Mouse (Mus musculus) hematopoietic stem cell, adult 5-6 weeks (primary cell): ENCODE measurements at regions not wholly inside any gene's neighbourhood (a gene's known extent, or its start where the extent isn't known, plus 50 kb on each side); places are given as distances from the start of the nearest gene placed in this dataset.

ENCODE experiments used
- ATAC-seq, 2 experiments: fragments of 125-278 bp in 1 of 2; replicated peaks in 1 of 2; 2 replicates each; pipeline ENCODE4 v1.8.0; 2016 to 2017; ENCODE audit warnings: inconsistent platforms in 2 of 2, mild to moderate bottlenecking in 2 of 2, moderate number of reproducible peaks in 2 of 2, low read depth in 1 of 2, moderate TSS enrichment in 1 of 2; ENCODE audit not compliant: low FRiP score in 2 of 2, poor library complexity in 2 of 2, severe bottlenecking in 2 of 2, insufficient read depth in 1 of 2, low TSS enrichment in 1 of 2

- ATAC-seq = no peak
These were observed 520.3 kb upstream of the Tmem132c start for GRCm38 (mm10) chr5:126721300-126721699.

- no peak for ATAC-seq
These were observed 518.0 kb upstream of the Tmem132c start for GRCm38 (mm10) chr5:126723304-126724295.

GRCm38 (mm10) chr5:126724329-126724728 is 517.3 kb upstream of the Tmem132c start:
- no peak for ATAC-seq

- ATAC-seq = 0 out of 4 replicates have a peak, but pooled peaks of 1 of the 2 experiments have one; percentile 17
These were observed 508.1 kb upstream of the Tmem132c start for GRCm38 (mm10) chr5:126733470-126733869.

GRCm38 (mm10) chr5:126735733-126736132 is 505.9 kb upstream of the Tmem132c start:
- no peak for ATAC-seq

DNA sequence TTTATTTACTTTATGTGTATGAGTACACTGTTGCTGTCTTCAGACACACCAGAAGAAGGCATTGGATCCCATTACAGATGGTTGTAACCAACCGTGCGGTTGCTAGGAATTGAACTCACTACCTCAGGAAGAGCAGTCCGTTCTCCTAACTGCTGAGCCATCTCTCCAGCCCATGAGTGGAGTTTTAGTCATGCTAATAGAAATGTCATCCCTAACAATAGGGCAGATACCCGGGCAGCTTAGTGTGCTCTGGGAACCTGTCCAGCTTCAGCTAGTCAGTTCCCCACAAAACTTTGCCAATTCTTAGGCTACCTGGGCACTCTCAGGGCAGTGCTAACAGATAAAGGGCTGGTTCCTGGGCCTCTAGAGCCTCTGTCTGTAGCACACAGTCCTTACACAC is 503.9 kb upstream of the Tmem132c start:
- ATAC-seq = no peak

GRCm38 (mm10) chr5:126740861-126741410 is 500.7 kb upstream of the Tmem132c start:
- no peak for ATAC-seq

- ATAC-seq = no peak
These were observed 486.5 kb upstream of the Tmem132c start for GRCm38 (mm10) chr5:126755107-126755506.

GRCm38 (mm10) chr5:126765037-126765707 is 476.4 kb upstream of the Tmem132c start:
- no peak for ATAC-seq

GRCm38 (mm10) chr5:126769031-126769430 is 472.6 kb upstream of the Tmem132c start:
- ATAC-seq = no peak

- no peak for ATAC-seq
These were observed 453.6 kb upstream of the Tmem132c start for GRCm38 (mm10) chr5:126787706-126788610.

- ATAC-seq = no peak
These were observed 441.8 kb upstream of the Tmem132c start for GRCm38 (mm10) chr5:126799698-126800279.

- no peak for ATAC-seq
These were observed 435.0 kb upstream of the Tmem132c start for GRCm38 (mm10) chr5:126806656-126807055.

- ATAC-seq = no peak
These were observed 425.5 kb upstream of the Tmem132c start for GRCm38 (mm10) chr5:126816069-126816468.

DNA sequence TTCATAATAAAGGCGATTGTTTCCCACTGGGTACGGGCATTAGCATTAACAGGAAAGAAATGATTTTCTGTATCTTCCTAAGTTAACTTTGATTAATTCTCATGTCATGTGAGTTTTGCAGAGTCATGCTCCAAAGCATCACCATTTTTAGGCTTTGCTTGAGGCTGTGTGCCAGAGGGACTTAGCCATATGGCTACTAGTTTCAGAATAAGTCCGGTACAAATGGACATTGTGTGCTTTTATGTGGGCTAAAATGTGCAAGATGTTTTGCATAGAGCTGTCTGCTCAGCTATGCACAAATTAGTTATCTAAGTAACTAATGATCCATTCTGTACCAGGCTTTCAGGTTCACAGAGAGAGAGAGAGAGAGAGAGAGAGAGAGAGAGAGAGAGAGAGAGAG is 406.2 kb upstream of the Tmem132c start:
- ATAC-seq = no peak

DNA sequence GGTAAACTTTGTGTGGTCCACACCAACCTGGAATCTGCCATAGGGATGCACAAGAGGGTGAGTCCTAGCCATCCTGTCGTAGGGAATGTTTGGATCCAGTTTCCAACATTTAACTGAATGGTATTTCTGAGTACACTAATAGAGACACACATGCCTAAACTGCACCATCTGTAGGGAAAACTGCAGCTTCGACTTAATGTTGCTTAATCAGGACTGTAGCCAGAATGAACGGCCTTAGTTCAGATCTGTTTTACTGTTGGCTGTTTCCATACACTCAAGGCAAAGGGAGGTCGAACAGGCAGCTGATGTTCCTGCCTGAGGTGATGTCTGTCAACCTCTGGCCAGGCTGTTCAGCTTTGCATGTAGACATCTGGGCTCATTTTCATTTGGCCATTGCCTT is 399.0 kb upstream of the Tmem132c start:
- no peak for ATAC-seq

DNA sequence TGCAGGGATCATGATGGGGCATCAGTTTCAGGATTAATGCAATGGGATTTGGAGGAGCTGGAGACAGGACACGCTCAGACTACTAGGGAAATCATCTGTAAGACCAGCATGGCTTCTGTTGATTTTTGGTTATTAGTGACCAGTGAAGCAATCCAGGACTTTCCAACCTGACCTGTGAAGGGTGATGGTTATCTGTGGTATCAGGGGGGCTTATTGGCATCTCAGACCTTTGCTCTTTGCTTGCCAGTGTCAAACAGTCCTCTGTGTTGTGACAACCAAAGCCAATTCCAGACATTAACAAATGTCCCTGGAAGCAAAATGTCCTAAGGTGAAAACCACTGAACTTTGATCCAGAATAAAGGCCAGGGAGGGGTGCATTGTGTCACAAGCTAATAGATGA is 379.5 kb upstream of the Tmem132c start:
- no peak for ATAC-seq
